Mouse (Mus musculus) limb, embryonic 12.5 days (tissue): Measurements from ENCODE around the gene Nanos1. TPM values are rescaled to one million over a fixed set of nuclear protein-coding genes. Genes with fewer than 3 reads are reported as not detected.

Source experiments
- ATAC-seq: fragments of 200-750 bp; cut with Nextera tagmentation; 2 replicates; pipeline ENCODE4 v1.8.0; 2017; ENCODE audit warnings: low read depth, moderate TSS enrichment; ENCODE audit not compliant: insufficient number of reproducible peaks, insufficient read depth, low FRiP score, low TSS enrichment
- H3K27ac ChIP-seq: fragments of 300-500 bp; sonication (generic); 2 replicates; pipeline ENCODE4 v1.5.1; 2016; ENCODE audit warnings: mild to moderate bottlenecking, moderate library complexity
- H3K27me3 ChIP-seq: fragments of 300-500 bp; sonication (generic); 2 replicates; pipeline ENCODE4 v1.6.1; 2016; ENCODE audit warnings: mild to moderate bottlenecking, moderate library complexity
- H3K36me3 ChIP-seq: fragments of 300-500 bp; sonication (generic); 2 replicates; pipeline ENCODE4 v1.6.1; 2016; ENCODE audit warnings: mild to moderate bottlenecking, moderate library complexity
- H3K4me1 ChIP-seq: fragments of 300-500 bp; sonication (generic); replicated peaks from 2 replicates; pipeline ENCODE4 v1.6.1; 2016
- H3K4me2 ChIP-seq: fragments of 300-500 bp; sonication (generic); 2 replicates; pipeline ENCODE4 v1.6.1; 2016; ENCODE audit warnings: mild to moderate bottlenecking, moderate library complexity
- H3K4me3 ChIP-seq: fragments of 300-500 bp; sonication (generic); replicated peaks from 2 replicates; pipeline ENCODE4 v1.5.1; 2016; ENCODE audit warnings: mild to moderate bottlenecking
- H3K9ac ChIP-seq: fragments of 300-500 bp; sonication (generic); replicated peaks from 2 replicates; pipeline ENCODE4 v1.6.1; 2016; ENCODE audit warnings: mild to moderate bottlenecking, moderate library complexity
- H3K9me3 ChIP-seq: fragments of 300-500 bp; sonication (generic); 2 replicates; pipeline ENCODE4 v1.6.1; 2016; ENCODE audit warnings: mild to moderate bottlenecking, moderate library complexity
- WGBS: fragments of 180-500 bp; shearing (Covaris S2); methylation state at CpG from one replicate; pipeline ENCODE4 v1.1.7; 2016; 5-methylcytosine and 5-hydroxymethylcytosine counted together
- microRNA-seq: library from miRNA; unstranded; fragments of <30 nt; microRNA quantifications from one replicate; pipeline ENCODE4, GENCODE M21; 2017
- polyA plus RNA-seq: library from polyadenylated mRNA; unstranded; fragments of >200 nt; fragmentation: Nextera tagmentation; extraction: Ambion mirVana; gene quantifications from 2 replicates; pipeline ENCODE4 v1.2.1, GENCODE M21; 2016

Nanos1 gene
- polyA plus RNA-seq, 1 experiment from 2014 or later, result 1.9 TPM

DNA sequence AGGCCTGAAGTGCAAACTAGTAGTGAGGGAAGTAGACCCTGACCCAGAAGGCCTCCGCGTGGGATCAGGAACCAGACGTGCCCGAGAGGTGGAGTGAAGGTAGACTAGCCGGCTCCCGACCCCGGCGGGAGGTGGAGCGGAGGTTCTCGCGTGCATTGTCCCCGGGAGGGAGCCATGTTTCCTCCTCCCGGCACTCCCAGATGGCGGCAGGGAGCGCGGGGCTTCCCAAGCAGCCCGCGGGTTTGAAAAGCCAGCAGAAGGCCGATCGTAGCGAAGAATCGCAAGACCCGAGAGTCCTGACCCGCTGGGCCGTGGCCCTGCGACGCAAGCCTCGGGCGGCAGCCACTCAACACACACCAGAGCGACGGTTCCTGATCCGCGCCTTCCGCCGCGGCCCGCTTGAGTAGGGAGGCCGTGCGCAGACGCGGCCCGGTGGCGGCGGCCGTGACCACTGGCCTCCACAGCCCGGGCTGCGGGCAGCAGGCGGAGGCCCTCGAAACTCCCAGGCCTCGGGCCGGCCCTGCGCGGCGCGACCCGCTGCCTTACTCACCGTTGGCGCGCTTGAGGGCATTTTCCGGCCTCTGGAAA lies 34.2 kb downstream of the Nanos1 start:
- H3K4me3 ChIP-seq, result peak overlapping the region; percentile 99
- WGBS, result under 1% methylated on average over 60 of the region's 60 CpGs

DNA sequence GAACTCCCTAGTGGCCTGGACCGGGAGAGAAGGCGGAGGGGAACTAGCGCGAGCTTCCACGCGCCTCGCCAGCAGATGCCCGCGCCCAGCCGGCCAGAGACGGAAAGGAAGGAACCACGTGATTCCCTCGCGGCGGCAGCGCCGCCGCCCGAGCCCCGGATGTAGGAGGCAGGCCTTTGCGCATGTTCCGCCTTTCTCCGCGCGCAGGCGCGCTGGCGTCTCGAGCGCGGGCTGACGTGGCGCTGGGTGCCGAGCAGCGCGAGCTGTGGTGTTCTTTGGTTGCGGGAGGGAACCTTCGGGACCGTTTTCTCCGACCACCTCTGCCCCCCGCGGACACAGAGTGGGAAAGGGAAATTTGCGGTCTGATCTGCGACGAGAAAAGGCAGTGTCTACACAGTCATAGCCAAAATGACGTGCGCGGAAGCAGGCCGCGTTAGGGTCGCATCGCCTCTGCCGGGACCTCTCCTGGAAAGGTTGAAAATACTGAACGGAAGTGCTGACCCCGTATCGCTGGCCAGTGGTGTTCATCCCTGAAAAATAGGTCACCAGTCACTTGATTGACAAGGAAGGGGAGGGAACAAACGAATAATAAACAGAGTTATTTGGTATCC lies 34.9 kb downstream of the Nanos1 start, which contains the start of gene Eif3a:
TSS of gene Eif3a (minus strand) at position 108 of the 611 bp plus-strand sequence.
- Histone ChIP-seq H3K36me3 (no peaks in the 10 kb centered on the region), H3K27ac (peak within 1 kb of the TSS; percentile 98), H3K4me1 (peaks cover 21% of the 10 kb centered on the region), H3K4me2 (peak within 1 kb of the TSS; percentile 71), H3K4me3 (peak within 1 kb of the TSS; percentile 99), H3K9ac (peak within 1 kb of the TSS; percentile 99), H3K27me3 (no peaks in the 10 kb centered on the region), H3K9me3 (no peaks in the 10 kb centered on the region)
- ATAC-seq, result peak; percentile 95
- WGBS, result under 1% methylated on average over 57 of the region's 57 CpGs

More for the DNA sequence above, 34.2 kb downstream of the Nanos1 start:
- Histone ChIP-seq H3K27ac (peak overlapping the region; percentile 98), H3K27me3 (no peaks in the 10 kb centered on the region), H3K36me3 (no peaks in the 10 kb centered on the region), H3K4me1 (peaks cover 21% of the 10 kb centered on the region), H3K9ac (peak overlapping the region; percentile 99), H3K9me3 (no peaks in the 10 kb centered on the region), H3K4me2 (peak overlapping the region; percentile 71)
- ATAC-seq, result peak; percentile 74

GRCm38 (mm10) chr19:60791164-60791563 lies 35.4 kb downstream of the Nanos1 start:
- no peaks in the 10 kb centered on the region for H3K9me3 ChIP-seq
- WGBS, result 20% methylated on average over 9 of the region's 9 CpGs
- H3K27me3 ChIP-seq, result no peaks in the 10 kb centered on the region
- peak overlapping the region; percentile 98 for H3K27ac ChIP-seq
- peak overlapping the region; percentile 99 for H3K9ac ChIP-seq
- peak overlapping the region; percentile 99 for H3K4me3 ChIP-seq
- H3K36me3 ChIP-seq, result no peaks in the 10 kb centered on the region
- ATAC-seq, result no peak; the same call in 1 of the 2 replicates
- peak overlapping the region; percentile 71 for H3K4me2 ChIP-seq
- H3K4me1 ChIP-seq, result peaks cover 16% of the 10 kb centered on the region

GRCm38 (mm10) chr19:60793170-60793707 lies 37.5 kb downstream of the Nanos1 start:
- Histone ChIP-seq H3K4me1 (peaks cover 6% of the 10 kb centered on the region), H3K27ac (no peak overlapping the region), H3K9me3 (no peaks in the 10 kb centered on the region), H3K27me3 (0 out of 2 replicates have a peak, but pooled peaks cover 2% of the 10 kb centered on the region), H3K9ac (no peak overlapping the region), H3K4me2 (no peak overlapping the region), H3K4me3 (no peak overlapping the region), H3K36me3 (no peaks in the 10 kb centered on the region)
- 87% methylated on average over 2 of the region's 2 CpGs for WGBS
- ATAC-seq, result no peak

GRCm38 (mm10) chr19:60795244-60795643 lies 39.5 kb downstream of the Nanos1 start:
- no peaks in the 10 kb centered on the region for H3K9me3 ChIP-seq
- no peaks in the 10 kb centered on the region for H3K4me1 ChIP-seq
- WGBS, result 81% methylated on average over 2 of the region's 2 CpGs
- H3K4me3 ChIP-seq, result no peak overlapping the region
- H3K27ac ChIP-seq, result no peak overlapping the region
- H3K9ac ChIP-seq, result no peak overlapping the region
- no peak for ATAC-seq
- no peak overlapping the region for H3K4me2 ChIP-seq
- no peaks in the 10 kb centered on the region for H3K36me3 ChIP-seq
- H3K27me3 ChIP-seq, result 0 out of 2 replicates have a peak, but pooled peaks cover 2% of the 10 kb centered on the region

- H3K27me3 ChIP-seq, result 0 out of 2 replicates have a peak, but pooled peaks cover 2% of the 10 kb centered on the region
- H3K9me3 ChIP-seq, result no peaks in the 10 kb centered on the region
- H3K4me1 ChIP-seq, result no peaks in the 10 kb centered on the region
- no peak overlapping the region for H3K4me3 ChIP-seq
- H3K36me3 ChIP-seq, result no peaks in the 10 kb centered on the region
- H3K4me2 ChIP-seq, result no peak overlapping the region
- no peak overlapping the region for H3K9ac ChIP-seq
- no peak for ATAC-seq
- H3K27ac ChIP-seq, result no peak overlapping the region
- WGBS, result 86% methylated on average over 2 of the region's 2 CpGs
These were observed 41.6 kb downstream of the Nanos1 start for GRCm38 (mm10) chr19:60797415-60797814.

GRCm38 (mm10) chr19:60799867-60800569 lies 44.2 kb downstream of the Nanos1 start:
- WGBS, result 75% methylated on average over 7 of the region's 7 CpGs

DNA sequence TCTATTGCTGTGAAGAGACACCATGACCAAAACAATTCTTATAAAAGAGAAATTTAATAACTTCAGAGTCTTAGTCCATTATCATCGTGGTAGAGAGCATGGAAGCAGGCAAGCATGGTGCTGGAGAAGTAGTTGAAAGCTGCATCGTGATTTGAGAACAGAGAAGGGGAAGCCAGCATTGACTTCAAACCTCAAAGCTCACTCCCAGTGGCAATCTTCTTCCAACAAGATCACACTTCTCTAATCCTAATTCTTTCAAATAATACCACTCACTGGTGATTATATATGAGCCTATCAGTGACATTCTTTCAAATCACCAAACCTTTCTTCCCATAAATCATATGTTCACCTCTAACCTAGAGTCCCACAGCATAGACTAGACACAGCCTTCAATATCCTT lies 49.1 kb downstream of the Nanos1 start:
- Histone ChIP-seq H3K9ac (no peak overlapping the region), H3K9me3 (no peaks in the 10 kb centered on the region), H3K4me3 (no peak overlapping the region), H3K27ac (no peak overlapping the region), H3K36me3 (no peaks in the 10 kb centered on the region), H3K27me3 (no peaks in the 10 kb centered on the region), H3K4me2 (no peak overlapping the region), H3K4me1 (no peaks in the 10 kb centered on the region)
- ATAC-seq, result no peak
- 70% methylated on average over 2 of the region's 2 CpGs for WGBS

More at GRCm38 (mm10) chr19:60799867-60800569, 44.2 kb downstream of the Nanos1 start:
- ATAC-seq, result no peak
- no peak overlapping the region for H3K4me3 ChIP-seq
- no peak overlapping the region for H3K4me2 ChIP-seq
- no peaks in the 10 kb centered on the region for H3K36me3 ChIP-seq
- no peaks in the 10 kb centered on the region for H3K9me3 ChIP-seq
- no peak overlapping the region for H3K9ac ChIP-seq
- H3K27me3 ChIP-seq, result 0 out of 2 replicates have a peak, but pooled peaks cover 2% of the 10 kb centered on the region
- H3K4me1 ChIP-seq, result no peaks in the 10 kb centered on the region
- H3K27ac ChIP-seq, result no peak overlapping the region

Small RNA genes within 50 kb of the gene (microRNA-seq; reads per million reads assigned to microRNA genes)
- gene mmu-mir-3084-1, result not detected

Other genes starting within 250 kb of the Nanos1 start
- 32.3 and 32.9 TPM in 2 replicates for gene Cacul1, start 175.0 kb upstream of the Nanos1 start, polyA plus RNA-seq
- gene Eif3a, start 34.7 kb downstream of the Nanos1 start, polyA plus RNA-seq, result 143 and 157 TPM in 2 replicates
- gene Fam45a, start 55.6 kb downstream of the Nanos1 start, polyA plus RNA-seq, result 31.4 and 34.2 TPM in 2 replicates
- 14.1 and 15.5 TPM in 2 replicates for gene Sfxn4, start 105.5 kb downstream of the Nanos1 start, polyA plus RNA-seq
- 79.2 and 85.2 TPM in 2 replicates for gene Prdx3, start 118.6 kb downstream of the Nanos1 start, polyA plus RNA-seq
- 0.99 and 1.4 TPM in 2 replicates for gene Grk5, start 133.8 kb downstream of the Nanos1 start, polyA plus RNA-seq